Mouse (Mus musculus) CH12.LX (cell line): ENCODE results near the gene Per1. TPM values are rescaled to one million over a fixed set of nuclear protein-coding genes. Genes with fewer than 3 reads are reported as not detected.

ENCODE experiments used
- DNase-seq: peaks from one replicate; pipeline ENCODE4 v3.0.0-alpha.2; 2013; ENCODE audit errors: extremely low read depth
- H3K27ac ChIP-seq: 2 replicates; pipeline ENCODE4 v1.5.1; 2012; ENCODE audit warnings: low read depth, mild to moderate bottlenecking, control low read depth, moderate library complexity; ENCODE audit not compliant: insufficient read depth
- H3K27me3 ChIP-seq: replicated peaks from 2 replicates; pipeline ENCODE3; 2012; ENCODE audit warnings: inconsistent platforms
- H3K36me3 ChIP-seq, 2 experiments: replicated peaks in 1 of 2; 2 replicates each; pipeline versions ENCODE3 to v1.6.1; 2012; ENCODE audit warnings: inconsistent platforms in 1 of 2, low read length in 1 of 2, mild to moderate bottlenecking in 1 of 2, mixed read lengths in 1 of 2, moderate library complexity in 1 of 2; ENCODE audit not compliant: control insufficient read depth in 1 of 2, insufficient read depth in 1 of 2
- H3K4me1 ChIP-seq, 2 experiments: 2 replicates each; pipeline ENCODE4 v1.6.1; 2012; ENCODE audit warnings: inconsistent platforms in 1 of 2, moderate library complexity in 1 of 2; ENCODE audit not compliant: insufficient read depth in 2 of 2, control insufficient read depth in 1 of 2
- H3K4me2 ChIP-seq: 2 replicates; pipeline ENCODE4 v1.6.1; 2012; ENCODE audit warnings: low read depth, mild to moderate bottlenecking, control low read depth; ENCODE audit not compliant: poor library complexity, insufficient read depth, severe bottlenecking
- H3K4me3 ChIP-seq, 3 experiments: fragments of 150-350 bp in 1 of 3; sonication (generic) in 1 of 3; replicated peaks in 1 of 3; 2 replicates each; pipeline versions ENCODE3 to v1.5.1; 2011 to 2012; ENCODE audit warnings: low read depth in 2 of 3, low read length in 2 of 3, mild to moderate bottlenecking in 2 of 3, moderate library complexity in 2 of 3, control low read depth in 1 of 3, improper control_type of control experiment in 1 of 3, inconsistent platforms in 1 of 3, mixed read lengths in 1 of 3; ENCODE audit not compliant: poor library complexity in 1 of 3
- H3K79me2 ChIP-seq: replicated peaks from 2 replicates; pipeline ENCODE4 v1.6.1; 2012; ENCODE audit warnings: mild to moderate bottlenecking, moderate library complexity; ENCODE audit not compliant: control insufficient read depth, poor library complexity, insufficient read depth, severe bottlenecking; ENCODE audit errors: extremely low read depth
- H3K9ac ChIP-seq: 2 replicates; pipeline ENCODE4 v1.6.1; 2012; ENCODE audit warnings: low read depth, mild to moderate bottlenecking, control low read depth, moderate library complexity; ENCODE audit not compliant: insufficient read depth
- H3K9me3 ChIP-seq: replicated peaks from 2 replicates; pipeline ENCODE3; 2012; ENCODE audit warnings: low read length, inconsistent platforms, mixed read lengths
- BHLHE40 ChIP-seq: IDR thresholded peaks from 2 replicates; pipeline ENCODE4 v1.6.1; 2011; ENCODE audit warnings: mild to moderate bottlenecking, low read depth, low read length, improper control_type of control experiment
- CHD2 ChIP-seq: IDR thresholded peaks from 2 replicates; pipeline ENCODE4 v1.6.1; 2011; ENCODE audit warnings: low read length, improper control_type of control experiment
- CTCF ChIP-seq, 2 experiments: IDR thresholded peaks in 1 of 2; conservative IDR thresholded peaks in 1 of 2; 2 replicates each; pipeline ENCODE4 v1.5.1; 2011 to 2012; ENCODE audit warnings: low read depth in 2 of 2, low read length in 2 of 2, improper control_type of control experiment in 1 of 2, inconsistent platforms in 1 of 2, mild to moderate bottlenecking in 1 of 2, moderate library complexity in 1 of 2
- E2F4 ChIP-seq: IDR thresholded peaks from 2 replicates; pipeline ENCODE4 v1.6.1; 2011; ENCODE audit warnings: low read depth, low read length, improper control_type of control experiment; ENCODE audit not compliant: insufficient replicate concordance
- ELF1 ChIP-seq: IDR thresholded peaks from 2 replicates; pipeline ENCODE4 v1.6.1; 2014; ENCODE audit warnings: low read depth, mild to moderate bottlenecking, inconsistent platforms, low read length, improper control_type of control experiment
- ETS1 ChIP-seq: conservative IDR thresholded peaks from 2 replicates; pipeline ENCODE4 v1.6.1; 2012; ENCODE audit warnings: low read depth, mild to moderate bottlenecking, inconsistent platforms, low read length, improper control_type of control experiment, moderate library complexity
- IRF4 ChIP-seq: IDR thresholded peaks from 2 replicates; pipeline ENCODE4 v1.6.1; 2014; ENCODE audit warnings: low read depth, mild to moderate bottlenecking, inconsistent platforms, low read length, improper control_type of control experiment
- JUN ChIP-seq: IDR thresholded peaks from 2 replicates; pipeline ENCODE4 v1.6.1; 2011; ENCODE audit warnings: low read depth, mild to moderate bottlenecking, low read length, improper control_type of control experiment, moderate library complexity; ENCODE audit not compliant: insufficient read depth
- JUND ChIP-seq: conservative IDR thresholded peaks from 2 replicates; pipeline ENCODE4 v1.6.1; 2011; ENCODE audit warnings: low read depth, low read length, improper control_type of control experiment
- MAFK ChIP-seq: IDR thresholded peaks from 2 replicates; pipeline ENCODE4 v1.6.1; 2011; ENCODE audit warnings: low read length, improper control_type of control experiment; ENCODE audit not compliant: insufficient replicate concordance
- MEF2A ChIP-seq: IDR thresholded peaks from 2 replicates; pipeline ENCODE4 v1.6.1; 2014; ENCODE audit warnings: low read depth, mild to moderate bottlenecking, inconsistent platforms, low read length, improper control_type of control experiment, borderline replicate concordance
- MXI1 ChIP-seq: IDR thresholded peaks from 2 replicates; pipeline ENCODE4 v1.6.1; 2011; ENCODE audit warnings: mild to moderate bottlenecking, low read depth, low read length, improper control_type of control experiment
- NRF1 ChIP-seq: IDR thresholded peaks from 2 replicates; pipeline ENCODE4 v1.6.1; 2014; ENCODE audit warnings: low read depth, mild to moderate bottlenecking, inconsistent platforms, low read length, improper control_type of control experiment, moderate library complexity
- POLR2A ChIP-seq: IDR thresholded peaks from 2 replicates; pipeline ENCODE4 v1.6.1; 2011; ENCODE audit warnings: low read depth, mild to moderate bottlenecking, improper control_type of control experiment, low read length
- POLR2AphosphoS2 ChIP-seq: IDR thresholded peaks from 2 replicates; pipeline ENCODE4 v1.6.1; 2011; ENCODE audit warnings: low read depth, low read length, improper control_type of control experiment
- SIN3A ChIP-seq: IDR thresholded peaks from 2 replicates; pipeline ENCODE4 v1.6.1; 2012; ENCODE audit warnings: low read length, improper control_type of control experiment, inconsistent platforms
- SMC3 ChIP-seq: IDR thresholded peaks from 2 replicates; pipeline ENCODE4 v1.6.1; 2011; ENCODE audit warnings: low read depth, low read length, improper control_type of control experiment
- TBP ChIP-seq: conservative IDR thresholded peaks from 2 replicates; pipeline ENCODE4 v1.6.1; 2011; ENCODE audit warnings: low read depth, low read length, improper control_type of control experiment
- TCF12 ChIP-seq: IDR thresholded peaks from 2 replicates; pipeline ENCODE4 v1.6.1; 2014; ENCODE audit warnings: low read depth, mild to moderate bottlenecking, inconsistent platforms, low read length, improper control_type of control experiment
- USF2 ChIP-seq: conservative IDR thresholded peaks from 2 replicates; pipeline ENCODE4 v1.6.1; 2011; ENCODE audit warnings: low read depth, low read length, improper control_type of control experiment
- ZC3H11A ChIP-seq: IDR thresholded peaks from 2 replicates; pipeline ENCODE4 v1.6.1; 2012; ENCODE audit warnings: low read depth, mild to moderate bottlenecking, inconsistent platforms, low read length, improper control_type of control experiment
- dilution Hi-C: fragments of 300-500 bp; cut with MboI; formaldehyde crosslinking; loops from 2 replicates; pipeline ENCODE4 v1.14.3; 2020; ENCODE audit warnings: low sequenced_read_pairs; ENCODE audit not compliant: extremely low pct_unique_long_range_greater_than_20kb, extremely low pct_ligation_motif_present
- in situ Hi-C: fragments of 300-500 bp; cut with MboI; formaldehyde crosslinking; loops from 3 replicates; pipeline ENCODE4 v1.14.3; 2019; ENCODE audit warnings: low sequenced_read_pairs, low pct_ligation_motif_present, low pct_unique_long_range_greater_than_20kb, mixed read lengths
- polyA plus RNA-seq: library from polyadenylated mRNA; unstranded; fragments of >175 nt; gene quantifications from 2 replicates; pipeline ENCODE4 v1.2.1, GENCODE M21; 2012; ENCODE audit warnings: low read depth; ENCODE audit not compliant: insufficient read length
- total RNA-seq, 2 experiments: library from RNA; depleted of rRNA; stranded (reverse); fragments of 300-350 nt in 1 of 2; fragments of >200 nt in 1 of 2; gene quantifications; 2 replicates each; pipeline ENCODE4 v1.2.3; 2012 to 2014

The Per1 gene
- total and polyA plus RNA-seq, 3 experiments, result 2.8 to 38.3 (median 11.8) TPM

DNA sequence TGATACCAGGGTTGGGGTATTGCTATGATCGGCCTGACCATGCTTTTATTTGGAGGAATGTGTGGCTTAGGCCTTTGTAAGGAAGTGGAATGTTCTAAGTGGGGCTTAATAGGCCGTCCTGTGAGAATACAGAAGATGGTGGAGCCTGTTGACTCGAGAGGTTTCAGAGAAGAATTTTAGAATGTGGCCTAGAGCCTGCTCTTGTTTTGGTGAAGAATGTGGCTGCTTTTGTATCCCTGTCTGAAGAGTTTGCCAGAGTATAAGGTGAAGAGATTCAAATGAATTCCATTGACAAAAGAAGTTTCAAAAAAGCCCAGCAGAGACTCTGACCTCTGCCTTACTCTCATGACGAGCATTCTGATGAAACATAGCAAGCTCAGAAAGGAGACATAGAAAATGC lies 43.2 kb upstream of the Per1 start:
- Histone ChIP-seq H3K36me3 (peaks cover 42 to 78% of the 10 kb centered on the region in 2 experiments), H3K9ac (no peak overlapping the region), H3K27ac (no peak overlapping the region), H3K9me3 (no peaks in the 10 kb centered on the region), H3K27me3 (no peaks in the 10 kb centered on the region), H3K4me2 (no peak overlapping the region), H3K4me3 (no peak overlapping the region), H3K4me1 (peaks cover 16 to 64% of the 10 kb centered on the region in 2 experiments), H3K79me2 (peaks cover 43% of the 10 kb centered on the region)
- TF ChIP-seq ZC3H11A (no peak), IRF4 (no peak), TBP (no peak), BHLHE40 (no peak), ELF1 (no peak), MAFK (no peak), SIN3A (no peak), TCF12 (no peak), POLR2AphosphoS2 (no peak), MXI1 (no peak), CHD2 (no peak), POLR2A (no peak), JUND (no peak), JUN (no peak), CTCF (conservative IDR thresholded peaks at IDR 0.05 in 1 of 2, IDR thresholded peaks at IDR 0.05 in 1 of 2; ENCODE audit: low read depth in 2 of 2, low read length in 2 of 2) (no peak), E2F4 (no peak), NRF1 (no peak), MEF2A (no peak), USF2 (no peak), ETS1 (no peak)
- dilution Hi-C loops, result no loop called here
- DNase-seq, result no peak
- in situ Hi-C loops, result no loop called here

DNA sequence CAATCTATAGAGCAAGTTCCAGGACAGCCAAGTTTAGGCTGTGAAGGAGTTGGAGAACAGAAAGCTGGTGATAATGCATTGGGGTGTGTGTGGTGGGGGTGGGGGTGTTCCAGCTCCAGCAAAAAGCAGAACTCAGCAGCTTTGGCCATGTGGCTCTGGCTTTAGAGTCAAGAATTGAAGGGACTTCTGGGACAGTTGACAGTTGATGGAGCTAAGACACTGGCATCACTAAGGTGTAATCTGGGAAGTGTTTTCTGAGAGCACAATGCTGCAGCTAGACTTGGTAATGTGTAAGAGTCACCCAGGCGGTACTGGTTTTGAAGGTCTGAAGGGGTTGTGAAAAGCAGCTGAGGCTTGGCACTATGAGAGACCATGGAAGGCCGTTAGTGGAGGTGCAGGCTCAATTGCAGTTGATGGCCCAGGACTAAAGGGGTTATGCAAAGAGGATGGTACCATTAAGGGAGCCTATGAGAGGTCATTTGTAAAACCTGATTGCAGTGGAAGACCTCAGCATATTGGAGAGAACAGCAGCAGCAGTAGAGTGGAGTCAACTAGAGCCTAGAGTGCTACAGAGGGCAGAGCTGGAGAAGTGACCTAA lies 42.1 kb upstream of the Per1 start:
- DNase-seq, result no peak
- H3K36me3 ChIP-seq, result peaks cover 37 to 73% of the 10 kb centered on the region in 2 experiments
- H3K79me2 ChIP-seq, result peaks cover 32% of the 10 kb centered on the region
- H3K9me3 ChIP-seq, result no peaks in the 10 kb centered on the region
- H3K4me3 ChIP-seq, result no peak overlapping the region
- H3K27ac ChIP-seq, result no peak overlapping the region
- dilution Hi-C loops (no loop called here), in situ Hi-C loops (no loop called here)
- TF ChIP-seq SMC3, result no peak
- peak; percentile 92 for TF ChIP-seq POLR2AphosphoS2
- no peak overlapping the region for H3K9ac ChIP-seq
- H3K27me3 ChIP-seq, result no peaks in the 10 kb centered on the region
- no peak overlapping the region for H3K4me2 ChIP-seq
- H3K4me1 ChIP-seq, result peaks cover 12 to 56% of the 10 kb centered on the region in 2 experiments
